Mouse (Mus musculus): ENCODE measurements around the gene Rpl5.
"Not testable (repeated sequence)": the region's sequence is repeated elsewhere in the genome, so short reads cannot be mapped to it uniquely, and the experiment has no call there.

Gene Rpl5

DNA sequence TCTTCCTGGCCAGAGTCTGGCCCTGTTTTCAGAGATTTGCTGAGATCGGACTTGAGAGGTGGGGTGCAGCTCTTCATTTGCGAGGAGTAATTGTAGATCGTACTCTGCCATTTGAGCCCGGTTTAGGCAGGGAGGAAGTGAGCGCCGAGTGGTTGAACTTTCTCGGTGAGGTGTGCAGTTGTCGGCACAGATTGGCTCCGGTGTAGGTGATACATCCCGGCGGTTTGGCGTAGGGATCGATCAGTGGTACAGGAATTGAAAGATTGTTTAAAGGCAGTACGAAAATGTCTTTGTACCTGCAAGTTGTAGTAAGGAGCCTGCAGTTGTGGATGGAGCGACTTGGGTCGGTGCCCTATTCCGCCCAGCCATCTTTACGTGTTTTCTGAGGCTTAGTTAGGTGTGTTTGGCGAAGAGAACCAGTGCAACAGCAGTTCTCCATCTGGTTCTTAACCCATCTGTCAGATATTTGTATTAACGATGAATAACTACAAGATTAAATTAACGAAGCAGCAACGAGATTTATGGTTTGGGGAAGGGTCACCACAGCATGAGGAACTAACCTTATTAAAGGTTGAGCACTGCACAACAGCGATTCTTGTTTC is 813 bp downstream of the Rpl5 start:
- DNase-seq: peak in 1 of 2 experiments; percentile 26

DNA sequence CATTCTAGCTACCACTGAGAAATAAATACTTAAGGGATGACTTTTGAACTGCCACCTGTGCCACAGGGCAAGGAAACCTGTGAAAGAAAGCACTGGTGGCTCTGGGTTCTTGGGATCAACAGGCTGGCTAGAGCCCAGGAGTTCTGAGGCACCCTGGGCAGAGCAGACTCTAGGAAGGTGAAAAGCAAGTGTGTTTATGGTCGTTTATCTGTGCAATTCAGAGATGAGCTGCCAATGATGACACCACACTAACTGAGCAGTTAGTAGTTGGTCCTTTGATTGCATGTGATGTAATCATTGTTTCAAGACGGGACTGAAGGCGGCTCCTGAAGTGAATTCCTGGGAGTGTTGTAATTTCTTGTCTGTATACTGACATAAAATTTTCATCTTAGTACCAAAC is 4.0 kb downstream of the Rpl5 start:
- DNase-seq: no peak

DNA sequence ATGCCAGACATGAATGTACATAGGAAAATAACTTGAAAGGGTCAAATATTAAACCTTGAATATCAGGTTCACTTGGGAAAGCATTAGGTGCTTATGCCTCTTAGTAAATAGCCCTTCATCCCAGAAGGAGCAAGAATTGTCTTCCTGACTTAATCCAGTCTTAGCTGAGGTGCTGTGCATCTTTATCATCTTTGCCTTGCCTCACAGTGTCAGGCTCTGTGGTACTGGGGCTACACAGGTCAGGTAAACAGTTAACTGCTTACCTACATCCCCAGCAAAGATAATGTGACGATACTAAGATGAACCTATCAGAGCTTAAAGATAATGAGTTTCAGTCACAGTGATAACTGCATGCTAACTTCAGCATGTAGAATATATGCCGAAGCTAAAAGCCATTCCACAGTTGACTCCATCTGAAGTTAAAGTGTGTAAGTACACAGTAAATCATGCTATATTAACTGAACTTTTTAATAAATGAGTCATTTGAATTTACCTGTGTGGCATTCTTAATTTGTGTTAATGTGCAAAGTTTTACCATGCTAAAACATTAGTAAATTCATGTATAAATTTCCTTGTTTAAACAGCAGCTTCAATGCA is 8.3 kb downstream of the Rpl5 start:
- DNase-seq: no peak

DNA sequence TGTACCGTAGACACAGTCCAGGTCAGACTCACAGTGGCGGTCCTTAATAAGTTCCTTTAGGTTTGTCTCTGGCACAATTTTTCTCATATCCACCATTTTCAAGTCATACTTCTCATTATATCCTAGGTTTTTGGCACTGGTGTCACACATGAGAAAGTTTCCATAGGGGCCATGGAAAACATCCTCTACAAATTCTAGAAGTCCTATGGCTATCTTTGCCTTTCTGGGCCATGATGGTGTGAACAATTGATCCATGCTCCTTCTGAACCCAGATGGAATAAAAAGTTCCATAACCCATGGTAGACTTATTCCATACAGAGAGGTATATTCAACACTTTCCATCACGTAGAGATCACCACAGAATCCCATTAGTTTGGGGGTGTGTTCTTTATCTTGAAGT is 9.4 kb downstream of the Rpl5 start:
- DNase-seq: no peak

DNA sequence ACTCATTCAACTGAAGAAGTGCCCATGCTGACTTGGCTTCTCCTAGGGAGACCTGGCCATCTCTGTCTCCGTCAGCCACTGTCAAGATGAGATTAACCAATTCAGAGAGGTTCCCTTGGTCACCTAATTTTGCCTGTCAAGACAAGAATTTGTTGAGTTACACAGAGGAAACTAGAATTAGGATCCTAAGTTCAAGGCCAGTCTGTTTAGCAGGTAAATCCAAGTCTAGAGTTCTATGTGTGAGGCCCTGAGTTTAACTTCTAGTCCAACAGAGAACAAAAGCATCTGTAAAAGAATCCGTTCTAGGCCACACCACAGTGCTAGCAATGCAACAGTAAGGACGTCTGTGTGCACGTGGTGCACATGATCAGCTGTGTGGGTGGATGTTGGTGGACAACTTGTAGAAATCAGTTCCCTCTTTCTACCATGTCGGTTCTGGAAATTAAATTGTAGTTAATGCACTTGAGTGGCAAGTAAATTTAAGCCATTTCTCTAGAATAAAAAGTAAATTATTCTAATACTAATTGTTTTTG is 9.8 kb downstream of the Rpl5 start:
- DNase-seq: no peak

DNA sequence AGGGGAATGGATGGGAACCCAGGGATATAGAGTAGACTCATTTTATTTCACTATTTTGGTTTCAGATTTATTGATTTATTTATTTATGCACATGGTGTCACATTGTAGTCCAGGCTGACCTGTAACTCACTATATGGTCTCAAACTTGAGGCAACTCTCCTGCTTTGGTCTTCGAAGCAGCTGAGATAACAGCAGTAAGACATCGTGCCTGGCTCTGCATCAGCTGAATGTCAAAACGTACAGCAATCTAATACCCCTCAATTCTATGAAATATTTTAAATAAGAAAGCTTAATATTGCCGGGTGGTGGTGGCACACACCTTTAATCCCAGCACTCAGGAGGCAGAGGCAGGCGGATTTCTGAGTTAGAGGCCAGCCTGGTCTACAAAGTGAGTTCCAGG is 10.7 kb downstream of the Rpl5 start:
- DNase-seq: no peak

DNA sequence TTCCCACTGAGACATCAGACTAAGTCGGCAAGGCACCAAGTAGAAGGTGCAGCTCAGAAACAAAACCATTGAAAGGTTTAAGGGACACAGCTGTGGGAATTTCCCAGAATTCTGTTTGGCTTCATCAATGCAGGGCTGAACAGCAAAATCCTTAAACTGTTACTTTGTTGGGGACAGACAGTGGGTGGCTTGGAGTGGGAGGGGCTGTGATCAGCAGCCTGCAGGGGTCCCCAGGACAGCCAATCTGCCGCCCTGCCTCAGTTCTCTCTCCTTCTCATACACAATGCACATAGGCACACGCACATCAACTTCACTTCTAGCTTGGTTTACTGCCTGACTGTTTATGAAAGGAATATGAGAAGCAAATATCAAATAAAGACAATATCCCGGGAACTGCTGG is 15.0 kb downstream of the Rpl5 start:
- DNase-seq: no peak

DNA sequence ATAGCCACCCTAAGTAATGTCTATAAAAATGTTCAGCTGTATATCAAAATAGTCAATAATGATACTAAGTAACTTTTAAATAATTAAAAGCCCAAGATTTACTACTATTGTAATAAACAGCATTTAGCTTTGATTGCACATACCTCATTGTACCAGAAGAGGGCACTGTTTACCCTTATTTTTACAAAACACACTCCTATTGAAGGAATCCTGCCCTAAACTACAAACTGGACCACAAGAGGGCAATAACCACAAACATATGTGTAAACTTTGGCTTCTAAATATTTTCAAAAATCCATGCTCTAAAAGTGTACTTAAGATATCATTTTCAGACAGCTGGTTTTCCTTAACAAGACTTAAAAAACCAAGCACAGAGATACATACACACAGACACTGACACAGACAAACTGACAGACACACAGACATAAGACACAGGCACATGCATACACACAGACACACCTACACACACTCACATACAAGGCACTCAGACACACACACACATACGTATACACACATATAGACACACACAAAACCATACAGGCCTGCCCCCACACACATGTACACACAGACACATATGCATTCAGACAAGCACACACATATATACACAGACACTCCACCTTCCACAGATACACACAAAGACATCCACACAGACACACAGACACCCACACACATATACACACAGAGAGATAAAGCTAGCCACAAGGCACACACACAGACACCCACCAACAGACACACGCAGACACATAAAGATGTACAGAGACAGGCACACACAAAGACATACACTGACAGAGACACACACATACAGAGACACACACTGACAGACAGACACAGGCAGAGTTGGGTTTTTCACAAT is 21.3 kb downstream of the Rpl5 start:
- DNase-seq: peak; percentile 15 to 62

DNA sequence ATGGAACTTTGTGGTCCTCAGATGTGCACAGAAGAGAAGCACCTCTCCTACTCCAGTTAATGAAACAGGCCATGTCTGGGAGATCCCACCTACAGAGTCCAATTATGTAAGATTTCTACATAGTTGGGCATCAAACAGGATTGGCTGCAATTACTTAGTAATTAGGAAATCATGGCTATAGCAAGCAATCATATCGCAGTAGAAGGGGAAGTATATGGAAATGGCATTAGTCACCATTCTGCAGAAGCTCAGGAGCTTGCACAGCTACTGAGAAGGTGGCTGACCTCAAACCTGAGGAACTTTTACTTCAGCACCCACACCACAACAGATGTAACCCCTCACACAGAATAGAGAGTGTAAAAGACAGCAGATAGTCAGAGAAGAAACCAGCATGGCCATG is 22.5 kb downstream of the Rpl5 start:
- no peak for DNase-seq

DNA sequence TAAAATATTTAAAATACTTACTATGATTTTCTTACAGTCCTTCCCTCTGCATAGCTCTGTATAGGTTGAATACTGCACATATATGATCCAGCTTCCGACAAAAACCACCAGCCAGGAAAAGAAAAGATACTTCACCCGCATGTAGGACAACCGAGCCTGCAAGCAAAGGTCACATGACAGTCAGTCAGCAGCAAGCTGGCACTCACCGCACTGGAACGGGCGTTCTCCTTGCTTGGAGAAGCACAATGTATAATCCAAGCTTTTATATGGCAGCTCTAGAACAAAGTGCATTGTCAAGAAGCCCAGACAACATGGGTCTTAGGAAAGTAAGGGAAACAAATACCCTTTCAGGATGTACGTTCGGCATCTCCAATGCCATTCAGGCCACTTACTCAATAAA is 24.3 kb downstream of the Rpl5 start:
- peak; percentile 65 to 79 for DNase-seq

DNA sequence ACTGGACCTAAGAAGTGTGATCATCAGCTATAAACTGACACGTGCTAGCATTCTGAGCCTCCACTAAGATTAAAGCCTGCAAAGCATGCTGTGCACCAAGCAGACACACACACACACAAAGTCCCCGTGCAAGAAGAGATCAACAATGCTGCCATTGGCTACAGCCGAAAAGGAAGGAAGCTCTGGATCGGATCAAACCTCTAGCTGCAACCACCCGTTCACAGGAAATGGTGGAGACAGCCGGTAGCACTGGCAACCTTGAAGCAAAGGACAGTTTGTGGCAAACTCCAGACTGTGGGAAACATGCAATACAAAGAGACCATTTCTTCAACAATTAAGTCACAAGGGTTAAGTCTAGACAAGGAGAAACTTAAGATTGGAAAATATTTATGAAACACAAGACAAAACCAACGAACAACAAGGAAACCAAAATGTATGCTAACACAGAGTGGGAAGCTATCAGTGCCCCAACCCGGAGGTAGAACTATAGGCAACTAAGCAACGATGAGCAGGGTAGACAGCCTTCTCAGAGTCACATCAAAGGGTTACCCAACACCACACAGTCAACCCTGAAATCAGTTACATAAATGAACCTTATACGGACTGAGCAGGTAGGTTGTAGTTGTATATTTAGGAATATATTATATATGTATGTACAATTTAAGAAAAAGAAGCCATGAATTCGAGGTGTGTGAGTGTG is 26.4 kb downstream of the Rpl5 start:
- no peak for DNase-seq

DNA sequence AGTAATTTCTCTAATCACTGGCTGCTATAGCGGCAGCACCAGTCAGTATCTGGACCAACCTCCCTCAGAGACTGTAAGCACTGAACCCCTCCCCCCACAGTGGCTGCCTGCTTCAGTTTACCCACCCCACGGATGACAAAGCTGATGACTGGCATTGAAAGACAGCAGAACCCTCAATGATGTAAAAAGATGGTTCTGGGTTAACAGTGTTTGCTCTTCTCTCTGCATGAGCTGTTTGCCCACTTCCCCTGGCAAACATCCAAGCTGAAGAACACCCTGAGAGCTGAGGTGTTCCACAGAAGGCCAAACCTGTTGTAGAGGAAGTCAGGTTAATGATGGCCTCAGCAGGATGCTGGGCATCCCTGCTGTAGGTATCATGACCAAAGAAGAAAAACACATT is 32.3 kb downstream of the Rpl5 start:
- peak; percentile 70 for DNase-seq

DNA sequence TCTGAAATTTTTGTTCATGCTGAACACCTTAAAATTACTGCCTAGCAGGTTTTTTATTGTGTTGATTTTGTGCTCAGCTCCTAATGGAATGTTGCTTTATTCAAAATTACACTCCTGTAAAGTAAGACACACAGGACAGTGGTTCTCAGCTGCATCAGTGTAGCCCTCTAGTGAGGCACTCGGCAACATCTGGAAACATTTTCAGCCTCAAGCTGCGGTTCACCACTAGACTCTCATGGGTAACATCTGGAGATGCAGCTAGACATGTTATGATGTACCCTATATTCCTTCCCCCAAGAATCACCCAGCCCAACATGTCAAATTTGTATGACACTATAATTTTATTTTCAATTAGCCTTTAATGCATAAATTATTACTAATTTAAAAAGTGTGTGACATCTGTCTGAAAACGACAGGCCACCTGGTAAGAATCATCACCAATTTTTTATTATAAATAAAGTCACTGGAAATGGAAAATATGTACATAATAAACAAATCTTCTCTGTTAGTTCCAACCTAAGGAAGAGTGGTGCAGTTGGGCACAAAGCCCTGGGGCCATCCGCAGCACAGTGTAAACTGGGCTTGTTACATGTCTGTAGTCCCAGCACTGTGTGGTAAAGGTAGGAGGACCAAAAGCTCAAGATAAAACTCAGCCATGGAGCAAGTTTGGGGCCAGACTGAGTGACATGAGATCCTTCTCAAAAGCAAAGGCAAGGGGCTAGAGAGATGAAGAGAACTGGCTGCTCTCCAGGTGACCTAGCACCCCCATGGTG is 33.1 kb downstream of the Rpl5 start:
- DNase-seq: peak in 1 of 2 experiments; percentile 32

DNA sequence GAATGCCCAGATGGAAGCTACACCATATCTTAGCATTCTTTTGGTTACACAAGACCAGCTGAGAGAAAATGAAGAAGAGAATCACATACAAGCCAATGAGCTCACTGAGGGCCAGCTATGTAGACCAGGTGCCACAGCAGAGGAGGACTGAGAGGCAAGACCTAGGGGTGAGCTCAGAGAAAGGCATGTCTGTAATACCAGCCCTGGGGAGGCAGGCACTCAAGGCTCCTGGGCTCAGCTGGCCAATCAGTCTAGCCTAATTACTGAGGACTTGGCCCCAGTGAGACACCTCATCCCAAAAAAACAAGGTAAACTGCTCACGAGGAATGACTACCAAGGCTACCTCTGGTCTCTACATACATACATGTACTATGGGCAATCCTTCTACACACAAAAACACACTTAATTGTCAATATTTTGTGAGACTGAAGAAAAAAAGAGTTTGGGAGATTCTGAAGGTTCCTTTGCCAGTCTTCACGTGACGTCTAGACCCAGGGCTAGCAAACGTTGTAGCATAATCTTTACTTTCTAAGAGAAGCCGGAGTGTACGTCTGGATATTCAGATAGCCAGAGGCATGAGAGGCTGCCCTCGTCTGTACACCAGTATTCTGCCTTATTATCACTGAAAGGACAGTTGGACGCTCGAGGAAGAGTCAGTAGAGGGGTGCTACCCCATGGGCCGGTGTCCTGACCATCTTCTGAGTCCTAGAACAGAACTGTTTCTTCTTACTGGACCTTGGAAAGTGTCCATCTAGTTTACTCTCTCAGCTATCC is 34.7 kb downstream of the Rpl5 start:
- DNase-seq: no peak

DNA sequence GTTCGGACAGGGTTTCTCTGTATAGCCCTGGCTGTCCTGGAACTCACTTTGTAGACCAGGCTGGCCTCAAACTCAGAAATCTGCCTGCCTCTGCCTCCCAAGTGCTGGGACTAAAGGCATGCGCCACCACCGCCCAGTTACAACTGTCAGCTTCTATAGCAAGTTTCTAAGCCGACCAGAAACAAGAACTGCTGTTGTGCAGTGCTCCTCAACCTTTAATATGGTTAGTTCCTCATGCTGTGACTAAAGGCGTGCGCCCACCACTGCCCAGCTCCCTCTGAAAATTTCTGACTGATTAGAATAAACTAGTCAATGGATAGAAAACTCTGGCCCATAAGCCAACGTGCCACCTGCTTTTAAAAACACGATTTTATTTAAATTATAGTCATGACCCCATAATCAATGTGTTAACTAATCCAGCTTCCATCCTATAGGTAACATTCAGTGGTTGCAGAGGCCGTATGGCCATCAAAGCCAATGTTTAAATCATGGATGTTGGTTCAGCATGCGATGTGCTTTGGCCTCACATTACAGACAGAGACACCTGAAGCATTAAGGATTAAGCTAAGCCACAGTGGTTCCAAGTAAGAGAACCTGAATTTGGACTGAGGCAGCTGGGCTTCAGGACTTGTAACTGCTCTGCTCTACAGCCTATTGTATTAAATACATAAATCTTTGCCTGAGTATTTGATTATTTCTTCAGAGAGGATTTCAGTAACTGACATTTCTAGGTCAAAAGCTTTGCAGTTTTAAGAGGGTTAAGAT is 36.5 kb downstream of the Rpl5 start:
- no peak for DNase-seq

DNA sequence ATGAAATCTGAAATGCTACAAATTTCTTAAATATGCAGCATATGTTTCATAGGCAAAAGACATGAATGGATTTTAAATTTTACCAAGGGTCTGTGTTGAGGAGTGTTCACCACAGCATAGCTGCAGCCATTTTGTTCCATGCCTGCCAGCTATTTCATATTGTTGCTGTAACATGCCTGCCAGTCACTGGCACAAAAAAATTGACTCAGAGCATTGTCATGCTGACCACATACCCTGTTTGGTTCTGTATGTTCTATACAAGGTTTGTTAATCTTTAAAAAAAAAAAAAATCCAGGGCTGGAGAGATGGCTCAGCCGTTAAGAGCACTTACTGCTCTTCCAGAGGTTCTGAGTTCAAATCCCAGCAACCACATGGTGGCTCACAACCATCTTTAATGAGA is 38.2 kb downstream of the Rpl5 start:
- DNase-seq: not testable (repeated sequence)

DNA sequence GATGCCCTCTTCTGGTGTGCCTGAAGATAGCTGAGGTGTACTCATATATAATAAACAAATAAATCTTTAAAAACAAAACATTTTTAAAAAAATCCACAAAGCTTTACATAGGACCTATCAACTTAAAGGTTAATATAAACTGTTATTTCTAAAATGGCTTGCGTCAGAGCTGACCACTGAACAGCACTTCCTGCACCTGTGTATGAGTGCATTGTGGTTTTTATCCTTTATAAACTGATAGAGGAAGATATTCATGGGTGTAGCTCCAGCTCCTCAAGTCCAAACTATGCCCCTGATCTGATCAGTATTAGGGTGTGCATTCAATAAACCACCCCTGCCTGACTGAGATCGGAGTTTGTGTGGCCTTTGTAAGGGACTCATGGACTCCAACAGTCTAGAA is 38.6 kb downstream of the Rpl5 start:
- no peak for DNase-seq

DNA sequence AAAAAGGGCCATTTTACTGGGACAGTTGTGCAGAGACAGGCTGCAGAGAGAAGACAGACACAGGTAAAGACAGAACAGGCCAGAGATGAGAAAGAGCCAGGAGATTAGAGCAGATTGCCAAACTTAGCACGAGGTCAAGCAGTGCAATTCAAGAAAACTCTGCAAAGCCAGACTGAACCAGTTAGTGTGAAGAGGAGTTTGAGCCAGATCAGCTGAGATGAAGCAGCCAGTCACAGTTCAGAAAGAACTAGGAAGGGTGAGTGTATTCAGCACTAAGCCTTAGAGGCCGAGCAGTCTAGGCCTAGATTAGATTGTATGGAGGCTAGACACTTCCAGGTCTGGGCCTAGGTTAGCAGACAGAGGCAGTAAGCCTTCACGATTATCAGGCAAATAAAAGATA is 39.4 kb downstream of the Rpl5 start:
- DNase-seq: no peak

DNA sequence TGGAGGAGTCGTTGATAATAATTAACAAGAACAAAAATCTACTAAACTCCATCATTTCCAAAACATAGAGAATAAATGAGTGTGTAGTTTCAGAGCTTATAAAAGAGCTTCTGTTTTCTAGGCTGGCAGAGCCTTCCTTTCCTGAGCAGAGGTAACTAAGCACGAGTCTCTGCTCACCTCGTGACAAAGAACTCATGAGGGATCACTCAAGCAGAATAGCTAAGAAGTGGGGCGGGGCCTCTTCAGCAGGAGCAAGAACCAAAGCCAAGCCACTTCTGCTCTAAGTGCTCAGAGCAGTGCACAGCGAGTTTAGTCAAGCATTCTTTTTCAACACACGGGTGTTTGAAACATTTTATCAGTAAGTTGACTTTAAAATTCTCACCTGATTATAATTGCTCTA is 40.9 kb downstream of the Rpl5 start:
- no peak for DNase-seq

DNA sequence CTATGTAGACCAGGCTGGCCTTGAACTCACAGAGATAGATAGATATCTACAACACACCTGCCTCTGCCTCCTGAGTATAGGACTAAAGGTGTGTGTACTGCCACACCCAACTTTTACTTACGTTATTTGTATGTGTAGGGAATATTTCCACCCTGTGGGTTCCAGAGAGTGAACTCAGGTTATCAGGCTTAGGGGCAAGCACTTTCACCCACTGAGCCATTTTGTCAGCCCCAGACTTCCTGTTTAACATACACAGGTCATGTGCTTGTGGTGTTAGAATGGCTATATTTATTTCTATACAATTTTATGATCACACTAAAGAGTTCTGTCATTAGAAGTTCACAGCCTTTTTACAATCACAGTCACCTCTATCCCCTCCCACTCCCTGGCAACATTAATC is 42.6 kb downstream of the Rpl5 start:
- no peak for DNase-seq

DNA sequence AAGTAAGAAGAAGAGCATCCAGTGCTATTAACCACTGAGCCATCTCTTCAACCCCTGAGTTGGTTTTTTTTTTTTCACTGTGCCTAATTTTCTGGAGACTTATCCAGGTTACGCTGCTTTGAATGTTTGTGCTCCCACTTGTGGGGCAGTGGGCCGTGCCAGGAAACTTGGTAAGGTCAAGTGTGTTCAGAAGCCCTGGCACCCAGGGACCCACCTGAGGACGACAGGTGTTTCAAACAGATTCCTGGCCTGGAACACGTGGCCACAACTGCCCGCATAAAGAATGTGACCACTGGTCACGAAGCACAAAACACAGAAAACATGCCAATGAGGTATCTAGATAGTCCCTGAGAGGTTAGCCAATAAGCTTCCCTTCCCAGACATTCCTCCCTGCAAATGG is 43.2 kb downstream of the Rpl5 start:
- DNase-seq: no peak
